Mouse (Mus musculus) fat pad, adult 2 months (tissue): ENCODE measurements around the gene Ptov1.
"Not testable (repeated sequence)": the region's sequence is repeated elsewhere in the genome, so short reads cannot be mapped to it uniquely, and the experiment has no call there.

Experiments
- DNase-seq: peaks from one replicate; pipeline ENCODE4 v3.0.0-alpha.2; 2011; ENCODE audit warnings: low read depth, low spot score; ENCODE audit errors: extremely low read depth

Ptov1 gene

DNA sequence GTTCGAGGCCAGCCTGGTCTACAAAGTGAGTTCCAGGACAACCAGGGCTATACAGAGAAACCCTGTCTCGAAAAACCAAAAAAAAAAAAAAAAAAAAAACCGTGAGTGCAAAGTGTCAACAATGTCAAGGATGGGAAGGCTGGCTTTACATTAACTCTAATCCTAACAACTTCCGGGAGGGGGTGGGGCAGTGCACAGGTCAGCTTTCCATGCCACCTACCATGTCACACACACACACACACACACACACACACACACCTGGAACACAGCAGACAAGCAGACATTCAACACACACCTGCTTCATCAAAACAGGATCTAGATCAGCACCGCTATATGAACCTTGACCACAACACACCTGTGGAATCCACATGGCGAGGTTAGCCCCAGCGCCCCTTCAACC is 20.6 kb upstream of the Ptov1 start:
- DNase-seq: no peak

GRCm38 (mm10) chr7:44888256-44889105 is 18.9 kb upstream of the Ptov1 start:
- DNase-seq: no peak

DNA sequence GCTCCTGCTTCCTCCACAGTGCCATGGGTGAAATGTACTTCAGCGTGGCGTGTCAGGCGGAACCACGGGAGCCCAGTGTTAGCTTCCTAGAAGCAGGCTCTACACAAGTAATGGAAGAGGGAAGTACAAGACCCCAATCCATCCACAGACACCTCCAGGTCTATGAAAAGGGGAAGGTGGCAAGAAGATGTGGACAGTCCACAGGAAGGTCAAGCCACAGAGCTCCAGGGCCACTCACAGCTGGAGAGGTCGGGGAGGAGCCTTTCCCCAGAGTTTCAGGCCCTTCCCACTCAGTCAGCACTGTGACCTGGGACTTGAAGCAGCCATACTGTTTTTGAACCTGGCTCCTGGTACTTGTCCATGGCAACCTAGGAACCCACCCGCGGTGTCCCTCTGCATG is 17.4 kb upstream of the Ptov1 start:
- DNase-seq: no peak

- DNase-seq: no peak
Observed at GRCm38 (mm10) chr7:44884637-44885036, 15.0 kb upstream of the Ptov1 start.

DNA sequence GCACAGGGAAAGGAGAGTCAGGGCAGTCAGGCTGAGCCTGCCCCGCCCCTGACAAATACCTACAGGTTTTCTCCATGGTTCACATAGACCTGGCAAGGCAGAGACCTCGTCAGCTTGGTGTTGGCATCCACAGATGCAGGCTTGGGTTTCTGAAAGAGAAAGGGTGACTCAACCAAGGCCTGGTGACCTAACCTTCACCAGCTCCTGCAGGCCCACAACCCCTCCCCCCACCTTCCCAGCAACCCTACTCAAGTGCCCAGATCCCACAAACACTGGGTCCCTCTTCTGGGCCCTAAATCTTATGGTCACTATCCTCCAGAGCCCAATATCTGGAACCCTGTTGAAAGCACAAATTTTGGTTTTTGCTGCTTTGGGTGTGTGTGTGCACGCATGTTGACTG is 13.4 kb upstream of the Ptov1 start:
- no peak for DNase-seq

DNA sequence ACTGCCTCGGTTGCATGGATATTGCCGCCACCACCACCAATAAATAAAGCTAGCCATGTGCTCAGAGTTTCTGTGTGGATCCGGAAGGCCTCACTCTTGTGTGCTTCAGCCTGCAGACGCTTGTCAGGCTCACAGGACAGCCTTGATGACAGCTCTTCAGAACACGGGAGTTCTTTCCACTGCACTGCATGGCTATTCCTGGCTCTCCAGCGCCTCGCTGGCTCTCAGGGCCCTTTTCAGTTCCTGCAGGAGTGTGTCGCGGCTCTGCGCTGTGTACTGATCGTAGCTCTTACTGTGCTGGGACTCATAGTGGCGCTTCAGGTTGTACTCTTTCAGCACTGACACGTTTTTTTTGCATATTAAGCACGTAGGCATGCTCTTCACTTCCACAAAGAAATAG is 8.2 kb upstream of the Ptov1 start:
- no peak for DNase-seq

DNA sequence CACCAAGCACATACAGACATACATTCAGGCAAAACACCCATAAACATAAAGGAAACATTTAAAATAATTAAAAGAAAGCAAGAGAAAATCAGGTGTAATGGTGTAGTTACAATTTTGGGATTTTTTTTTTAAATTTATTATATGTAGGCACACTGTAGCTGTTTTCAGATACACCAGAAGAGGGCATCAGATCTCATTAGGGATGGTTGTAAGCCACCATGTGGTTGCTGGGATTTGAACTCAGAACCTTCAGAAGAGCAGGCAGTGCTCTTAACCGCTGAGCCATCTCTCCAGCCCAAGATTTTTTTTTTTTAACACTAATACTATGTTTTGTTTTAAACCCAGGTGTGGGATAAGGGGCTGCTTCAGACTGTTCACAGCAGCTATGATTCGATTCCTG is 2.2 kb upstream of the Ptov1 start:
- DNase-seq: not testable (repeated sequence)

DNA sequence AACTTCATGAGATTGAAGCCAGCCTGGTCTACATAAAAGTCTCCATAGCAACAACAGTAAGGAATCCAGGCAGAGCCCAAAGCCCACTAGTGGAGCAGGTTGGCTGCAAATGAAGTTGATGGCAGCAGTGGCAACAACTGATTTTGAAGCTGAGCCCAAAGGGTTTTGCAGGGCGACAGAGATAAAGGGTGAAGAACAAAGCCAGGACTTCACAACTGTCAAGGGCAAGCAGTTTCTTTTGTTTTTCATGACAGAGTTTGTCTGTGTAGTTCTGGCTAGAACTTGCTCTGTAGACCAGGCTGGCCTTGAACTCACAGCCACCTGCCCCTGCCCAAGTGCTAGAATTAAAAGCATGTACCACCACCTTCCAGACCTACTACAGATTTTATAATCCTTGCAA is 1.6 kb upstream of the Ptov1 start:
- no peak for DNase-seq

DNA sequence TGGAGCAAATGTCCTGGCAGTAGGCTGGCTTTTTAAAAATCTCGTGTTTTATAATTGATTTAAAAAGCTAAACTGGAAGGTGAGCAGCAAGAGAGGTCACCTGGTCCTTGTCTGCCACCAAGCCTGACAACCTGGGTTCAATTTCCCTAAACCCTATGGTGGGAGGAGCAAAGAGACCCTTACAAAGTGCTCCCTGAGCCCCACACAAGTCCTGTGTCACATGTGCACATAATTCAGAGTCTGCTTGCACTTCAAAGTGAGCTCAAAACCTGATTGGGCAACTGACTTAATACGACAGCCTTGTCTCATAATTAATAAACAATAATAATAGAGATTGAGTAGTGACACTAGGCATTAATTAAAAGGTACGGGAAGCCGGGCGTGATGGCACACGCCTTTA is 1.0 kb upstream of the Ptov1 start:
- DNase-seq: no peak

- no peak for DNase-seq
Observed at GRCm38 (mm10) chr7:44868919-44869696, 480 bp downstream of the Ptov1 start.

- DNase-seq: no peak
Observed at GRCm38 (mm10) chr7:44868465-44868864, 1.1 kb downstream of the Ptov1 start.

DNA sequence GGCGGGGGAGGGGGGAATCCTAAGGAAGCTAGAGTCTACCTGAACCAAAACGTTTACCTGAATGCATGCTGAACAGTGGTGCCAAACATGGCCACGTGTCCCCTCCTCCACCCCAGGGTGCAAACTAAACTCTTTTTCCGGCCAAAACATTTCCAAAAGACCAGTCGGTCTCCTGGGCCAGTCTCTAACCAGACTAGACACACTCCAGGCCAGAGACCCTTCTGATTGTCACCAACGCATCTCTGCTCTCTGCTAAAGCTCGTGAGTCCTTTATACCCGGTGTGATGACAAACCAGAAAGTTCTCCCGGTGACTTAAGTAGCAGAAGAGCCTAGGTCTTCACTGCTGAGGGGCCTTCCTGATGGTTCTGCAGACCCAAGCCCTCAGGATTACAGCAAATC is 1.8 kb downstream of the Ptov1 start:
- DNase-seq: no peak

- DNase-seq: no peak
Observed at GRCm38 (mm10) chr7:44867010-44867702, 2.4 kb downstream of the Ptov1 start.

DNA sequence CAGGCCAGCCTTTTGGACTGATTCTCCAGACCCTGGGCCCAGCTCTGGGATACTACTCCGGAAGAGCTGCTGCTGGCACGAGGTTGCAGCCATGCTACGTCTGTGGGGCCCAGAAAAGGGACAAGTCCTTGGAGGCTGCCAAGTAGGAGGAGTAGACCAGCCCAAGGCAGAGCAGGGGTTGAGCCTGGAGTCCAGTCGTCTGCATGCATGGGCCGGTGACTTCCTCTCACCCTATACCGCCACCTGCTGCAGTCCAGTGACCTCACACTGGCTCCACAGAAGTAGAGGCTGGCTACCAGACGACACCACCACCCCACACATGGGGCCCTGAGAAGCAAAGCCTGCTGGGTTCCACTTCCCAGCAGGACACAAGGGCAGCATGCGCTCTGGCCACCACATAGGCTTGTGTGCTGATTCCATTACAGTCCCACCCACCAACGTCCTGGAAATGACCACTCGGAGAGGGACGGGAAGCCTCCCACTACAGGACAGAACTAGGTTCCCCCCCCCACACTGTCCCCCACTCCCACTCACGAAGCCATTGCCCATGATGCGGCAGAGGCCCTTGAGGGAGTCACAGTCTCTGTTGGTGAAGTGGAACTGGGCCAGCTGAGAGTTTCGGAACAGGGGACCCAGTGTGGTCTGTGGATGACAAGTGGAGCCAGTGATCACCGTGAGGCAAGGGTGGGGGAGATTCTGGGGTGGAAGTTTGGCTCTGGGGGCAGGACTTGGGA is 3.1 kb downstream of the Ptov1 start:
- no peak for DNase-seq

DNA sequence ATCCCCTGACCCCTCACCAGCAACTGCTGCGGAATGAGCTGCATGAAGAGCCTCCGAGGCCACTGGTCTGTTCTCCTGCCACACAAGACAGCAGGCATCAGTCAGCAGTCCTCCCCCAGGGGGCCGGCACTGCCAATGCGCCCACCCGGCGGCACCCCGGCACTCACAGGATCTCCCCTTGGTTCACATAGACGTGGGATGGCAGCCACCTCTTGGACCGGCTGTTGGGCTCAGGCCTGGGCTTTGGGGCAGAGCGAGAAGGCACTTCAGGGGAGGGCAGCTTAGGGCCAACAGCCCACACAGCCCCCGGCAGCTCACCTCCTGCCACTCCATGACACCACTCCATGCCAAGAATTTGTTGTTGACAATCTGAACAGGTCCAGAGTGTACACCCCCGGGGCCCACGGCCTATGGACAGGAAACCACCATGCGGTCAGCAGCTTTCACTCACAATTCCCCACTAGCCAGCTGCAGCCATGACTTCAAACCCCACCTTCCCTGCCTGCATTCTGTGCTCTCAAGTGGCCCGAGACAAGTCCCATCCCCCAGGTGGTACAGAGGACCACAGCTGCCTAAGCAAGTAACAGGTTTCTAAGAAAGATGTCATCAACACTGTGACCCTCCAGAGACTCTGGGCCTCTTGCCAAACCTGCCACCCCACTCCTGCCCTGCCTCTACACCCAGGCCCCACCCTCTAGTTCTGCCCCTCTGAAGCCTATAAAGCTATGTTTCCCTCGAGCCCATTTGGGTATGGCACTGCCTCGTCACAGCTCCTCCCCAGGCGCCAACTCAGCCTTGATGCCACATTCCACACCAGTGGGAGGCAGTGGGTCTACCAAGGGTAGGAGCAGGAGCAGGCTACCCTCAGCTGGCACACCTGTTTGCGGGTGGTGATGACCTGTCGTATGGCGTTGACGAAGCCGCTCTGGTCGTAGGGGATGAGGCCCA is 4.7 kb downstream of the Ptov1 start:
- no peak for DNase-seq

- DNase-seq: no peak
Observed at GRCm38 (mm10) chr7:44863982-44864494, 5.5 kb downstream of the Ptov1 start.

DNA sequence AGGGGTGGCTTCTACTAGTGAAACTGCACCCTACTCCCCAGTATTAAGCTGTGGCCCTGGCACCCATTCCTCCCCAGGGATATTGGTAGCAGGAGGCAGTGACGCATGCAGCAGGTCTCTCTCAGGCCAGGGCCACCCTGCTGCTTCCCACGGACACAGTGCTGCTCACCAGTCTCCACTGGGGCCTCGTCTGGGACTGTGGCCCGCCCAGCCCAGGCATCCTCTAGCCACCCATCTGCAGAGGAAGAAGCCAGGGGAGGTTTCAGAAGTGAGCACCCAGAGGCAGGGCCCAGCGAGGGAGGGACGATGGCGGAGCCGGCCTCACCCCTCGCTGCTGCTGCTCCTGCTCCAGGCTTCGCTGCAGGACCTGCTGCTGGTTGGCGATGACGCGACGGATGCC is 6.4 kb downstream of the Ptov1 start:
- no peak for DNase-seq

- no peak for DNase-seq
Observed at GRCm38 (mm10) chr7:44862434-44862833, 7.2 kb downstream of the Ptov1 start.

DNA sequence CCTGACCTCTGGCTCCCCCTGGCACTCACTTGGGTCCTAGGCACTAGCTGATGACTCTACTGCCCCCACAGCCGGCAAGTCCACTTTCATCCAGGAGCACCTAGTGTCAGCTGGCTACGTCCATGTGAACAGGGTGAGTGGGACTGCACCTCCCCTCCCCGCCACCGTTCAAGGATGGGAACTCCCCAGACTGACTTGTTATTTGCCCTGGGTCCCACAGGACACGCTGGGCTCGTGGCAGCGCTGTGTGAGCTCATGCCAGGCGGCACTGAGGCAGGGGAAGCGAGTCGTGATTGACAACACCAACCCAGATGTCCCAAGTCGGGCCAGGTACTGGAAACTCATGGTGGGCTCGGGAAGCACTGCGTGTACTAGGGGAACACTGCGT is 8.2 kb downstream of the Ptov1 start:
- DNase-seq: no peak
